Mouse (Mus musculus) testis, adult 2 months (tissue): ENCODE results near the gene Syn3. TPM values are rescaled to one million over a fixed set of nuclear protein-coding genes. Genes with fewer than 3 reads are reported as not detected.
"Not testable (repeated sequence)": the region's sequence is repeated elsewhere in the genome, so short reads cannot be mapped to it uniquely, and the experiment has no call there.

Experiments used
- H3K27ac ChIP-seq: fragments of 200-500 bp; 2 replicates; pipeline ENCODE4 v1.5.1; 2012; ENCODE audit warnings: low read depth, low read length; ENCODE audit not compliant: control insufficient read depth, insufficient read depth
- H3K27me3 ChIP-seq: fragments of 200-500 bp; 2 replicates; pipeline ENCODE4 v1.6.1; 2012; ENCODE audit warnings: mild to moderate bottlenecking, low read length, moderate library complexity; ENCODE audit not compliant: control insufficient read depth, insufficient read depth
- H3K36me3 ChIP-seq: fragments of 200-500 bp; 2 replicates; pipeline ENCODE4 v1.6.1; 2012; ENCODE audit warnings: mild to moderate bottlenecking, low read length; ENCODE audit not compliant: control insufficient read depth, insufficient read depth
- H3K4me1 ChIP-seq: fragments of 200-500 bp; 2 replicates; pipeline ENCODE4 v1.6.1; 2012; ENCODE audit warnings: low read length; ENCODE audit not compliant: control insufficient read depth, insufficient read depth
- H3K4me3 ChIP-seq: fragments of 200-500 bp; 2 replicates; pipeline ENCODE4 v1.5.1; 2012; ENCODE audit warnings: low read depth, mild to moderate bottlenecking, low read length, moderate library complexity, mixed read lengths; ENCODE audit not compliant: control insufficient read depth
- CTCF ChIP-seq: fragments of 200-500 bp; IDR thresholded peaks from 2 replicates; pipeline ENCODE4 v1.5.1; 2012; ENCODE audit warnings: low read depth, mild to moderate bottlenecking, inconsistent platforms, low read length, moderate library complexity; ENCODE audit not compliant: control insufficient read depth, insufficient read depth, insufficient replicate concordance
- POLR2A ChIP-seq: fragments of 200-500 bp; IDR thresholded peaks from 2 replicates; pipeline ENCODE4 v1.6.1; 2012; ENCODE audit warnings: low read depth, mild to moderate bottlenecking, inconsistent platforms, low read length, moderate library complexity; ENCODE audit not compliant: control insufficient read depth
- polyA plus RNA-seq: library from polyadenylated mRNA; depleted of rRNA; stranded (reverse); fragments of >200 nt; gene quantifications from 2 replicates; pipeline ENCODE4 v1.2.3, GENCODE M21; 2012

Syn3 gene
- polyA plus RNA-seq, 1 experiment, result 0.84 TPM

GRCm38 (mm10) chr10:86134336-86134735 lies 364.4 kb downstream of the Syn3 start:
- H3K4me3 ChIP-seq, result no peak overlapping the region
- H3K27me3 ChIP-seq, result no peaks in the 10 kb centered on the region
- H3K27ac ChIP-seq, result no peak overlapping the region
- no peaks in the 10 kb centered on the region for H3K36me3 ChIP-seq
- H3K4me1 ChIP-seq, result peaks cover 2% of the 10 kb centered on the region; the same call in 1 of the 2 replicates
- no peak for TF ChIP-seq CTCF
- TF ChIP-seq POLR2A, result no peak

GRCm38 (mm10) chr10:86132420-86132956 lies 366.2 kb downstream of the Syn3 start:
- H3K4me1 ChIP-seq, result peaks cover 2% of the 10 kb centered on the region; the same call in 1 of the 2 replicates

GRCm38 (mm10) chr10:86129046-86129445 lies 369.6 kb downstream of the Syn3 start:
- no peak for TF ChIP-seq POLR2A
- TF ChIP-seq CTCF, result no peak
- Histone ChIP-seq H3K4me3 (no peak overlapping the region), H3K27ac (no peak overlapping the region), H3K27me3 (no peaks in the 10 kb centered on the region), H3K4me1 (no peaks in the 10 kb centered on the region), H3K36me3 (no peaks in the 10 kb centered on the region)

More at GRCm38 (mm10) chr10:86132420-86132956, 366.2 kb downstream of the Syn3 start:
- no peaks in the 10 kb centered on the region for H3K36me3 ChIP-seq
- no peaks in the 10 kb centered on the region for H3K27me3 ChIP-seq
- TF ChIP-seq POLR2A (no peak), CTCF (no peak)
- H3K4me3 ChIP-seq, result no peak overlapping the region
- no peak overlapping the region for H3K27ac ChIP-seq

GRCm38 (mm10) chr10:86126478-86126877 lies 372.2 kb downstream of the Syn3 start:
- H3K4me3 ChIP-seq, result no peak overlapping the region
- TF ChIP-seq POLR2A (no peak), CTCF (no peak)
- no peak overlapping the region for H3K27ac ChIP-seq
- no peaks in the 10 kb centered on the region for H3K36me3 ChIP-seq
- H3K4me1 ChIP-seq, result no peaks in the 10 kb centered on the region
- H3K27me3 ChIP-seq, result no peaks in the 10 kb centered on the region

- no peaks in the 10 kb centered on the region for H3K27me3 ChIP-seq
- TF ChIP-seq POLR2A (no peak), CTCF (no peak)
- H3K4me3 ChIP-seq, result no peak overlapping the region
- no peak overlapping the region for H3K27ac ChIP-seq
- H3K4me1 ChIP-seq, result no peaks in the 10 kb centered on the region
- no peaks in the 10 kb centered on the region for H3K36me3 ChIP-seq
These were observed 373.3 kb downstream of the Syn3 start for GRCm38 (mm10) chr10:86125421-86125820.

GRCm38 (mm10) chr10:86124115-86124514 lies 374.6 kb downstream of the Syn3 start:
- Histone ChIP-seq H3K27me3 (no peaks in the 10 kb centered on the region), H3K36me3 (no peaks in the 10 kb centered on the region), H3K4me1 (no peaks in the 10 kb centered on the region), H3K27ac (no peak overlapping the region), H3K4me3 (no peak overlapping the region)
- TF ChIP-seq POLR2A, result no peak
- no peak for TF ChIP-seq CTCF

- Histone ChIP-seq H3K36me3 (no peaks in the 10 kb centered on the region), H3K4me3 (no peak overlapping the region), H3K4me1 (no peaks in the 10 kb centered on the region), H3K27me3 (no peaks in the 10 kb centered on the region), H3K27ac (no peak overlapping the region)
- TF ChIP-seq CTCF, result no peak
- no peak for TF ChIP-seq POLR2A
These were observed 375.5 kb downstream of the Syn3 start for GRCm38 (mm10) chr10:86123224-86123623.

- not testable (repeated sequence) for H3K4me3 ChIP-seq, H3K27ac ChIP-seq, H3K27me3 ChIP-seq, H3K4me1 ChIP-seq, H3K36me3 ChIP-seq
These were observed 376.2 kb downstream of the Syn3 start for GRCm38 (mm10) chr10:86122456-86122855.
